Mouse (Mus musculus): ENCODE results near the gene Srgap3.

Gene Srgap3

DNA sequence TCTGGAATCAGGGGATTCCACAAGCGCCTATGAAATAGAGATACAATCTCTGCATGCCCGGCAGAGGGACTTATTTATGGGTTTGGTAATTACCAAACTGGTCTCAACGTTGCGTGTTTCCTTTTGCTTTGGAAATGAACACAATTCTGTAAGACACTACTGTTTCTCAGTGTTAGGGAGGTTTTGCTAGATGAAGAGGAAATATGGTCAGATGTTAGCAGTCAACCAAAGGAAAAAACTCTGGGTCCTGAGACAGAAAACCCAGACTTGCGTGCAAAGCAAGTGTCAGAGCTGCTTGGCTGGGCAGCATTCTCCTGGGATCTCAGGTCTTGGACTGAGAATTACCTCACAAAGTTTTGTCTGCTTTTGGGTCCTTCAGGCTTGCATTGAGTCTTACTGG, 34.5 kb downstream of the Srgap3 start:
- DNase-seq (ENCODE audit: low read depth, low spot score) = no peak

DNA sequence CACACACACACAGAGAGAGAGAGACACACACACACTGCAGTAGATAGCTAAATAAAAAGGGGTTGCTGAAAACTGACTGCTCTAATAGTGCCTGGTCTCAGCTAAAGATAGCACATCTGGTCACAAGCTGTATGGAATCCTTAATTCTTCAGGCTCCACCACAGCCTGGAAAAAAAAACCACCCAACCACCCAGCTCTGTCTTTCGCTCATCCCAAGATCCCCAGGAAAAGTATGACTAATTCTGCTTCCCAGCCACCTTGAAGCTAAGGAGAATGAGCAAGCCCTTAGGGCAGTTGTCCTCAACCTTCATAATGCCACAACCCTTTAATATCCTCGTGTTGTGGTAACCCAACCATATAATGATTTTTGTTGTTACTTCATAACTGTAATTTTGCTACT, 37.4 kb downstream of the Srgap3 start:
- no peak for DNase-seq (ENCODE audit: low read depth, low spot score)

GRCm38 (mm10) chr6:112907887-112908584, 39.0 kb downstream of the Srgap3 start:
- DNase-seq (ENCODE audit: low read depth, low spot score) = no peak

DNA sequence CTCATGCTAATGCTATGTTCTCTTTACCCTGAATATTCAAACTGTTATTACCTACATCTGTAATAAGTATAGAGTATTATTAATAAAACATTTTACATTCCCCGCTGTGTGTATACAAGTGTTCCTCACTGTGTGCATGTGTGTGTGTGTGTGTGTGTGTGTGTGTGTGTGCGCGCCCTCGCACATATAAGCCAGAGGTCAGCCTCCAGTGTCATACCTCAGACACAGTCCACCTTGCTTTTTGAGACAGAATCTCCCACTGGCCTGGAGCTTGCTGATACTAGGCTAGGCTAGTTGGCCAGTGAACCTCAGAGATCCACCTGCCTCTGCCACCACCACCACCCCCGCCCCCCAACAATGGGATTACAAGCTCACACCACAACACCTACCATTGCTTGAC, 43.3 kb downstream of the Srgap3 start:
- DNase-seq (ENCODE audit: low read depth, low spot score) = no peak

DNA sequence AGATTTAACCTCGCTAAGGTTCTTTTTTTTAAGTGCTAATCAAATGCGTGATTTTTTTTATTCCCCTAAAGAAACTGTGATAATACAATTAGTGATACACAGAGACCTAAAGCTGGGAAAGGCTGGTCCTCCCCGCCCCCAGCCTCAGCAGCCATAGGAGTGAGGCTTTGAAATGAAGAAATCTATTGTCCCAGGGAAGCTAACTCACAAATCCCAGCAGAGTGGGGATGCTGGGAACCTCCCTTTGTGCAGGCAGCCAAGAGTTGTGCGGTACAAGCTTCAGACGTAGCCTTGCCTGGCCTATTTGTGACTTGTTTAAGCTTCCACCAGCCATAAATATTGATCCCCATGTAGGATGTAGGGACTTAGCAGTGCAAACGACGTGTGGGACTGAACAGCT, 43.8 kb downstream of the Srgap3 start:
- DNase-seq (ENCODE audit: low read depth, low spot score) = peak; percentile 54

DNA sequence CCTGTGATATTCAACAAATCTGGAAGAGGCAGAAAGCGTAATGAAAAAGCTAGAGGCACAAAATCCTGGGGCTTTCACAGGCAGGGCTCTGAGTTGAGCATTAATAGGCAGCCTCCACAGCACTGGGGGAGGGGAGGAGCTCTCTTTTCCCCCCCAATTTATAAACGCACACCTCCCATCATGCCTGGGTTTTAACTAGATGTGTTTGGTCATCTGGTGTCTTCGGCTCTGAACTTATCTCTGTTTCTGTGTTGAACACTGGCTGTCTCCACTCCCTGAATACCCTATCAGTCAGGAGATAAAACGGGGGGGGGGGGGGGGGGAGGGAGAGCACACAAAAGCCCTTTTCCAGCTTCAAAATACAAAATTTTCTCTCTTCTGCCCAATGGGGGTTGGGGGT, 44.3 kb downstream of the Srgap3 start:
- no peak for DNase-seq (ENCODE audit: low read depth, low spot score)

GRCm38 (mm10) chr6:112900306-112900705, 46.8 kb downstream of the Srgap3 start:
- peak; percentile 72 for DNase-seq (ENCODE audit: low read depth, low spot score)

DNA sequence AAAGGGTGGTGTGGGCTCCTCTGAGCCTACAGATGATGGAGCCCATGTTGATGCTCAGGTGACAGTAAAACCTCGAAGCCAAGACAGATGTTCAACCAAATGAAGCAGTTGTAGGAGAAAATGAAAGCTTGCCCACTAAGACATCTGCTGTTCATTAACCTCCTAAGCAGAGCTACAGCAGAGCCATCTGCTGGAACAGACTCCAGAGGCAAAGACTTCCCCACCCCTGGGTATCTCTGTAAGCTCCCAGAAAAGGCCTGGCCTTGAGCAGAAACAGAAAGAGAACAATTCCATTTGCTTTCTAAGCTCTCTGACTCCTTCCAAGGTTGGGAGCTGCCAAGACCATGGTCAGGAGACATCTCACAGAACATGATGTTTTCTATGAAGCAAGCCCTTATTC, 47.4 kb downstream of the Srgap3 start:
- DNase-seq (ENCODE audit: low read depth, low spot score) = no peak

GRCm38 (mm10) chr6:112899276-112899675, 47.8 kb downstream of the Srgap3 start:
- DNase-seq (ENCODE audit: low read depth, low spot score) = no peak

GRCm38 (mm10) chr6:112898435-112898834, 48.6 kb downstream of the Srgap3 start:
- DNase-seq (ENCODE audit: low read depth, low spot score) = no peak

- no peak for DNase-seq (ENCODE audit: low read depth, low spot score)
Observed at GRCm38 (mm10) chr6:112896372-112896771, 50.7 kb downstream of the Srgap3 start.

DNA sequence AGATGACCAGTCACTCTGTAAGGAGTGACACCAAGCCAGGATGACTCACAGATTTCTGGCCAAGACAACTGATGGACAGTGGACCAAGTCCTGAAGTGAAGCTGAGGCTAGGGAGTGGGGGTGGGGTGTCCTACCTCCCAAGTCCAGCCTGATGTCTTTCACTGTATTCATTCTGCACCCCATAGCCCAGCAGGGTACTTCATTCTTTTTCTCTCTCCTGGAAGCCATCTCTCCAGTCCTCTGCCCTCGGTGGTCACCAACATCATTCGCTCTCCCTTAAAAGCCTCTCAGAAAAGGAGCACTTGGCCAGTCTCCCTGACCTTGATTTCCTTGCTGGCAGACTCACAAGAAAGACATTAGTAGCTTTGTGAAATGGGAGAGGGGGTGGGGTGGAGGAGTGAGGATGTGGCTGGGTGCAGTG, 56.7 kb downstream of the Srgap3 start:
- DNase-seq (ENCODE audit: low read depth, low spot score) = no peak

DNA sequence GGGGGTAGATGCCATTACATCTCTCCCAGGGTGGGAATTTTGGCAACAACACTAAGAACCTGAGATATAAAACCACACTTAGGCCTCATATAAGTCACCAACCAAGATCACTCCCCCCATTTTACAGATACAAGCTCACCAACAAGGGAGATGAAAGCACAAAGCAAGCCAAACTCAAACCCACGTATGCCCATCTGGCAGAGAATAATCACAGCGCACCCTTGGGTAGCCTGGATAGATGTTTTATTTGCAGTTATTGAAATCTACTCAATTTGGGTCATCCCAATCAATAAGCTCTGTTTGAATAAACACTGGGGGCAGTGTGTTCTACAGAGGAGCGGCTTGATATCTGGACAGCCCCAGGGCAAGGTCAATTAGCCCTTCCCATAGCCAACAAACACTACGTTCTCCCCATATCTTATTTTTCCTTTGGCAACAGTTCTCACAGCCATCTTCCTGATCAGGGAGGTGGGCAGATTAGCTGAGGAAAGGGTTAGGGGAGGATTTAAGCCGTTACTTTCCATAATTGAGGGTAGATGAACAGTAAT, 63.4 kb downstream of the Srgap3 start:
- DNase-seq (ENCODE audit: low read depth, low spot score) = no peak

DNA sequence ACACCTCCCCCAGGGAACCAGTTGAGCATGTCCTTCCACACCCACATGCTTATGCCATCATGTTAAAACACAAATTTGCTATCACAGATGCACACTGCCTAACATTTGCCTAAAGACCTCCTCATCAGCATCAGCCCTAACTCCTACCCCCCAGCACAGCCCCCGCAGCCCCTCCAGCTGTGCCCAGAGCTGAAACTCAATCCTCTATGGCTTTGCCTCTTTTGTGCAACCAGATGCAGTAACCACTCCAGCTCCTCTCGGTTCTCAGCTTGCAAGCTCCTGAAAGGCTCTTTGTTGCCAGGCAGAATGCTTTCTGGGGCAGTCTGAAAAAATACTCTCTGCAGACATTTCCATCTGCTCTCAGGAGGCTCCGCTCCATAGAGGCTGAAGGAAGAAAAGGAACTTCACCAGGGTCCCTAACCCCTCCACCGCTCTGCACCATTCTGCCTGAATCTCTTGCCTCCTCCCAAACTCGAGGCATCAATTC, 67.0 kb downstream of the Srgap3 start:
- peak; percentile 49 for DNase-seq (ENCODE audit: low read depth, low spot score)

DNA sequence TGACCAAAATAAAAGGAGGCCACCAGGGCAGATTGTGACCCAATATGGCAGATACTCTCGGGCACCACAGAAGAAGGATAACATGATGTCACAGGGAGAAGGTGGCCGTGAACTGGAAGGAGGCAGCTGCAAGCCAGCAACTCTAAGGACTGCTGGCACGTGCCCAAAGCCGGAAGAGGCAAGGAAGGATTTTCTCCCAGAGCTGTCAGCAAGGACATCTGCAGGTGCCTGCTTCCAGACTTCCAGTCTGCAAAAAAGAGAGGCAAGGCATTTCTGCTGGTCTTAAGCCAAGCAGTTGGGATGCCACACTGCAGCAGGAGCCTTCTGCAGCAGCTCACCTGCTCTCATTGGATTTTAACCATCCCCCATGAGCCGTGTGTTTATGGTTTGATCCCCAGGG, 67.9 kb downstream of the Srgap3 start:
- DNase-seq (ENCODE audit: low read depth, low spot score) = no peak

DNA sequence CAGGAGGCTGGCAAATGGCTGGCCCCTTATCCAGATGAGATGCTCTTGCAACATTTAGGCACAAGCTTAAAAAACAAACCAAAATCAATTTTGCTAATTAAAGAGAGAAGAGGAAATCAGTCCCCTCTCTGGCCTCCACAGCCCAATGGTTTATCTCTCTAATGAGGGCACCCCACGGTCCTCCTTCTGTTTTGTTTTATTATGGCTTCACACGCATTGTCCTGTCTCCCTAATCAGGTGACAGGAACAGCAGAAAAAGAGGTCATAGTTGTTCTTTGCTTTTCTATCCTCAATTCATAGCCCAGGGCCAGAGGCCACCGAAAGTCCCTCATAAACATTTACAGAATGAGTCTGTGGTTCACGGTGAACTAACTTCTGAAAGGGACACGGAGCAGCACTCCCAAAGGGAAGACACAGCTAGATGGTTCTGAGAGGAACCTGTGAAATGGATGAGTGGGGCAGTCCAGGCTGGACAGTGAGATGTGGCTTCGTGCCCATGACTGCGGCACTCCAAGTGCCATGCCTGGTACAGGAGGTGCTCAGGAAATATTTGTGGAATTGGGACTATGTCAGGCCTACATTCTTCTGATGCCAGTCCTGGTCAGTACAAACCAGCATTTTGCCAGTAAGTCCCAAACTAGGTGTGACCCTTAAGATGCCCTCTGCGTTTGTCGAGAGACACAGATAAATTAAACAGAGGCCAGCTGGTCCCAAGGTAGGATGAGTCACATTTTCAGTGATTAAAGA, 73.8 kb downstream of the Srgap3 start:
- no peak for DNase-seq (ENCODE audit: low read depth, low spot score)

- no peak for DNase-seq (ENCODE audit: low read depth, low spot score)
Observed at GRCm38 (mm10) chr6:112871241-112871780, 75.8 kb downstream of the Srgap3 start.

- no peak for DNase-seq (ENCODE audit: low read depth, low spot score)
Observed at GRCm38 (mm10) chr6:112868197-112868957, 78.7 kb downstream of the Srgap3 start.

- DNase-seq (ENCODE audit: low read depth, low spot score) = no peak
Observed at GRCm38 (mm10) chr6:112866096-112866495, 81.0 kb downstream of the Srgap3 start.

DNA sequence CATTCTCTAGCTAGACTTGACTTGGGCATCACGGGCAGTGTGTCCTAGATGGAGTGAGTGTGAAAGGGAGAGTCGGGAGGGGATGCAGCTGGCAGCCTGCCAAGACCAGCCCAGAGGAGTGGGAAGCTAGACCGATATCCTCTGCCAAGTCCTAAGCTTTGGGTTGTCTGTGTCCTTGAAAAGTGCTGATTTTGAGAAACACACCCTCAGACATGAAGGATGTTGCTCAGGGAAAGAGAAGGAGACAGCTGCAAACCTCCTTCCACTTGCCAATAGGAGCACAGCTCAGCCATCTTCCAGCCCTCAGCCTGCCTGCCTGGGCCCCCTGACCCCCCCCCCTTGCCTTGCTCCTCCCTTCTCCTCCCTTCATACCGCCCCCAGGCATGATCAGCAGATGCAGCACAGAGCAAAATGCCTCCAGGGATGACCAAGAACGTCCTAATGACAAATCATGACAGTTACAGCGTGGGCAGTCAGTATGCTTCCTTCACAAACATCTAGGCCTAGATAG, 82.0 kb downstream of the Srgap3 start:
- peak; percentile 24 for DNase-seq (ENCODE audit: low read depth, low spot score)

- DNase-seq (ENCODE audit: low read depth, low spot score) = no peak
Observed at GRCm38 (mm10) chr6:112862465-112862864, 84.6 kb downstream of the Srgap3 start.

All from mesoderm, embryonic 11.5 days (tissue).